Mouse (Mus musculus) G1E (cell line): Measurements from ENCODE around the gene Cacna2d2. TPM values are rescaled to one million over a fixed set of nuclear protein-coding genes. Genes with fewer than 3 reads are reported as not detected.

Experiments used
- ATAC-seq: 2 replicates; pipeline ENCODE4 v1.8.0; 2016; ENCODE audit warnings: mild to moderate bottlenecking; ENCODE audit not compliant: insufficient number of reproducible peaks, poor library complexity, low FRiP score, severe bottlenecking; ENCODE audit errors: extremely low read depth
- DNase-seq: peaks from one replicate; pipeline ENCODE4 v3.0.0; 2012; ENCODE audit warnings: low spot score
- H3K27me3 ChIP-seq: 2 replicates; pipeline ENCODE4 v1.6.1; 2012; ENCODE audit warnings: mild to moderate bottlenecking, low read length, inconsistent platforms; ENCODE audit not compliant: insufficient read depth
- H3K36me3 ChIP-seq: replicated peaks from 2 replicates; pipeline ENCODE3; 2012; ENCODE audit warnings: mild to moderate bottlenecking, inconsistent platforms
- H3K4me1 ChIP-seq: 2 replicates; pipeline ENCODE4 v1.6.1; 2012; ENCODE audit warnings: low read depth, low read length, inconsistent platforms, mixed read lengths; ENCODE audit not compliant: insufficient read depth
- H3K4me3 ChIP-seq: 2 replicates; pipeline ENCODE4 v1.5.1; 2012; ENCODE audit warnings: low read depth, mild to moderate bottlenecking, inconsistent platforms, low read length, moderate library complexity, mixed read lengths
- H3K9me3 ChIP-seq: replicated peaks from 2 replicates; pipeline ENCODE4 v1.6.1; 2012; ENCODE audit warnings: inconsistent platforms
- CTCF ChIP-seq: IDR thresholded peaks from 2 replicates; pipeline ENCODE4 v1.5.1; 2012; ENCODE audit warnings: low read depth, low read length, inconsistent platforms, mixed read lengths
- GATA1 ChIP-seq: IDR thresholded peaks from 2 replicates; pipeline ENCODE4 v1.6.1; 2012; ENCODE audit warnings: borderline replicate concordance, low read length, inconsistent platforms, mixed read lengths
- GATA2 ChIP-seq: IDR thresholded peaks from 2 replicates; pipeline ENCODE4 v1.6.1; 2012; ENCODE audit warnings: low read depth, low read length, inconsistent platforms, borderline replicate concordance
- POLR2AphosphoS5 ChIP-seq: IDR thresholded peaks from 2 replicates; pipeline ENCODE4 v1.6.1; 2012; ENCODE audit warnings: low read depth, low read length, inconsistent platforms; ENCODE audit not compliant: insufficient replicate concordance
- TAL1 ChIP-seq: conservative IDR thresholded peaks from 2 replicates; pipeline ENCODE4 v1.6.1; 2012; ENCODE audit warnings: low read depth, low read length, inconsistent platforms, mixed read lengths
- polyA plus RNA-seq: library from polyadenylated mRNA; stranded (reverse); fragments of >175 nt; gene quantifications from 2 replicates; pipeline ENCODE4 v1.2.3, GENCODE M21; 2012
- total RNA-seq, 2 experiments: library from RNA; stranded (forward) in 1 of 2; stranded (reverse) in 1 of 2; fragments of 200-1000 nt in 1 of 2; fragments of >200 nt in 1 of 2; fragmentation: Nextera tagmentation in 1 of 2; gene quantifications; 2 replicates each; pipeline ENCODE4 v1.2.3; 2014 to 2017

Gene Cacna2d2
- total and polyA plus RNA-seq, 3 experiments, result 0.05 to 0.09 TPM; not detected in 1

- H3K4me3 ChIP-seq, result peak overlapping the region; percentile 79
- H3K36me3 ChIP-seq, result peaks cover 70% of the 10 kb centered on the region
- peaks cover 79% of the 10 kb centered on the region for H3K4me1 ChIP-seq
- no peaks in the 10 kb centered on the region for H3K9me3 ChIP-seq
- no peak for TF ChIP-seq TAL1
- no peak for TF ChIP-seq CTCF
- no peak for TF ChIP-seq GATA2
- no peak for TF ChIP-seq GATA1
- TF ChIP-seq POLR2AphosphoS5, result no peak
- no peak for DNase-seq
- no peaks in the 10 kb centered on the region for H3K27me3 ChIP-seq
- ATAC-seq, result no peak
Observed at GRCm38 (mm10) chr9:107542721-107543120, 143.3 kb downstream of the Cacna2d2 start.

DNA sequence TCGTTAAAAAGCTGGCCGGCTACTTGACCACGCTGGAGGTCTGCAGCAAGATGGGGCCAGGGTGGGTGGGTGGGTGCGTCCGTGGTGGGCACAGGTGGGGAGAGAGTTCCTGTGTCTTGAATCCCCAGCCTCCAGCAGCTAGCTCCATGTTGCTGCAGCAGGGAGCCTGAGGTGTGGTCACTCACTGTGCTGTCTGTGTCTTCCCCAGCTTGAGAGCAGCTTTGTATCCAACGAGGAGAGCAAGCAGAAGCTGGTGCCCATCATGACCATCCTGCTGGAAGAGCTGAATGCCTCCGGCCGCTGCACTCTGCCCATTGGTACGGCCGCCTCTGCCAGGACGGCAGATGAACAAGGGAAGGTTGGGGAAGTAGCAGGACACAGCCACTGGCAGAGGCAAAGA lies 143.9 kb downstream of the Cacna2d2 start:
- Histone ChIP-seq H3K27me3 (no peaks in the 10 kb centered on the region), H3K9me3 (no peaks in the 10 kb centered on the region), H3K36me3 (peaks cover 64% of the 10 kb centered on the region), H3K4me3 (no peak overlapping the region; the same call in 1 of the 2 replicates), H3K4me1 (peaks cover 79% of the 10 kb centered on the region)
- no peak for DNase-seq
- no peak for ATAC-seq
- no peak for TF ChIP-seq GATA2
- no peak for TF ChIP-seq POLR2AphosphoS5
- no peak for TF ChIP-seq TAL1
- no peak for TF ChIP-seq CTCF
- no peak for TF ChIP-seq GATA1

DNA sequence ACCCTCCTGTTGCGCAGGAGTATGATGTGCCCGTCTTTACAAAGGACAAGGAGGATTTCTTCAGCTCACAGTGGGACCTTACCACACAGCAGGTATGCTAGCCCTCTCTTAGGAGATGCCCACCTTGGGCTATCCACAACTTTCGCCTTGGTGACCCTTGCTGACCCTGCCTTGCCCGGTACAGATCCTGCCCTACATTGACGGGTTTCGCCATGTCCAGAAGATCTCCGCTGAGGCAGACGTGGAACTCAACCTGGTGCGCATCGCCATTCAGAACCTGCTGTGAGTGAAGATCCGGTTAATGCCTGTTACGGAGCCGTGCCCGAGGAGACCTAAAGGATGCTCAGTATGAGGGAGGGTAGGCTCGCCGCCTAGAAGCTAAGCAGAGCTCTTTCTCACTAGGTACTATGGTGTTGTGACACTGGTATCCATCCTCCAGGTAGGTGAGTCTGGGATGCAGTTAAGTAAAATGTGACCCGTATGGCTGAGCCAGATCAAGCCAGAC lies 144.8 kb downstream of the Cacna2d2 start:
- ATAC-seq (no peak), DNase-seq (no peak)
- no peak for TF ChIP-seq POLR2AphosphoS5
- TF ChIP-seq GATA1, result no peak
- TF ChIP-seq CTCF, result no peak
- TF ChIP-seq GATA2, result no peak
- TF ChIP-seq TAL1, result no peak
- Histone ChIP-seq H3K27me3 (no peaks in the 10 kb centered on the region), H3K4me3 (no peak overlapping the region), H3K9me3 (no peaks in the 10 kb centered on the region), H3K4me1 (peaks cover 77% of the 10 kb centered on the region), H3K36me3 (peaks cover 54% of the 10 kb centered on the region)

- Histone ChIP-seq H3K4me1 (peaks cover 77% of the 10 kb centered on the region), H3K9me3 (no peaks in the 10 kb centered on the region), H3K27me3 (no peaks in the 10 kb centered on the region), H3K4me3 (no peak overlapping the region), H3K36me3 (peaks cover 50% of the 10 kb centered on the region)
- TF ChIP-seq GATA1 (no peak), GATA2 (no peak), TAL1 (no peak)
- DNase-seq, result no peak
- no peak for ATAC-seq
Observed at GRCm38 (mm10) chr9:107544729-107545128, 145.3 kb downstream of the Cacna2d2 start.

GRCm38 (mm10) chr9:107545199-107545598 lies 145.8 kb downstream of the Cacna2d2 start:
- Histone ChIP-seq H3K9me3 (no peaks in the 10 kb centered on the region), H3K27me3 (no peaks in the 10 kb centered on the region), H3K4me3 (no peak overlapping the region), H3K4me1 (peaks cover 74% of the 10 kb centered on the region), H3K36me3 (peaks cover 45% of the 10 kb centered on the region)
- DNase-seq (no peak), ATAC-seq (no peak)
- no peak for TF ChIP-seq GATA2
- TF ChIP-seq GATA1, result no peak
- no peak for TF ChIP-seq CTCF
- TF ChIP-seq TAL1, result no peak
- no peak for TF ChIP-seq POLR2AphosphoS5

GRCm38 (mm10) chr9:107545602-107546001 lies 146.2 kb downstream of the Cacna2d2 start:
- Histone ChIP-seq H3K9me3 (no peaks in the 10 kb centered on the region), H3K27me3 (no peaks in the 10 kb centered on the region; the same call in 1 of the 2 replicates), H3K36me3 (peaks cover 43% of the 10 kb centered on the region), H3K4me3 (no peak overlapping the region), H3K4me1 (peaks cover 74% of the 10 kb centered on the region)
- ATAC-seq (no peak), DNase-seq (peak; percentile 68)
- TF ChIP-seq GATA1, result no peak
- TF ChIP-seq CTCF, result peak; percentile 79

- H3K4me3 ChIP-seq, result peak within 1 kb of the TSS; percentile 65; the same call in 1 of the 2 replicates
- DNase-seq (peak; percentile 81), ATAC-seq (peak; percentile 81)
- no peak for TF ChIP-seq TAL1
- no peak for TF ChIP-seq GATA2
- TF ChIP-seq CTCF, result no peak
- no peak for TF ChIP-seq GATA1
- TF ChIP-seq POLR2AphosphoS5, result no peak
- H3K27me3 ChIP-seq, result peaks cover 5% of the 10 kb centered on the region; the same call in 1 of the 2 replicates
- H3K4me1 ChIP-seq, result peaks cover 76% of the 10 kb centered on the region
- peaks cover 42% of the 10 kb centered on the region for H3K36me3 ChIP-seq
- no peaks in the 10 kb centered on the region for H3K9me3 ChIP-seq
Observed at GRCm38 (mm10) chr9:107547026-107547425, 147.6 kb downstream of the Cacna2d2 start, which contains the start of gene Zmynd10. Gene Zmynd10 (plus strand): TSS chr9:107547298.
